Mouse (Mus musculus): ENCODE measurements around the gene L3mbtl4.

The L3mbtl4 gene

GRCm38 (mm10) chr17:68273527-68273926 is at the start of gene L3mbtl4:
Gene L3mbtl4 (plus strand): TSS chr17:68273797.
- no peak for DNase-seq

- no peak for DNase-seq
These were observed 43.1 kb upstream of the L3mbtl4 start for GRCm38 (mm10) chr17:68230484-68230883.

- peak; percentile 34 for DNase-seq
These were observed 38.2 kb upstream of the L3mbtl4 start for GRCm38 (mm10) chr17:68235380-68235779.

- peak; percentile 72 for DNase-seq
These were observed 36.6 kb upstream of the L3mbtl4 start for GRCm38 (mm10) chr17:68236992-68237391.

GRCm38 (mm10) chr17:68240171-68240570 is 33.4 kb upstream of the L3mbtl4 start:
- no peak for DNase-seq

GRCm38 (mm10) chr17:68264835-68265557 is 8.6 kb upstream of the L3mbtl4 start:
- no peak for DNase-seq

- no peak for DNase-seq
These were observed 357 bp downstream of the L3mbtl4 start for GRCm38 (mm10) chr17:68273954-68274353.

GRCm38 (mm10) chr17:68275138-68275537 is 1.5 kb downstream of the L3mbtl4 start:
- no peak for DNase-seq

GRCm38 (mm10) chr17:68280915-68281314 is 7.3 kb downstream of the L3mbtl4 start:
- DNase-seq, result no peak

GRCm38 (mm10) chr17:68285119-68285782 is 11.7 kb downstream of the L3mbtl4 start:
- DNase-seq, result no peak

GRCm38 (mm10) chr17:68288094-68288493 is 14.5 kb downstream of the L3mbtl4 start:
- DNase-seq, result no peak

- no peak for DNase-seq
These were observed 15.1 kb downstream of the L3mbtl4 start for GRCm38 (mm10) chr17:68288699-68289098.

- no peak for DNase-seq
These were observed 18.2 kb downstream of the L3mbtl4 start for GRCm38 (mm10) chr17:68291713-68292364.

- peak; percentile 53 for DNase-seq
These were observed 34.8 kb downstream of the L3mbtl4 start for GRCm38 (mm10) chr17:68308381-68308780.

- peak; percentile 71 for DNase-seq
These were observed 38.8 kb downstream of the L3mbtl4 start for GRCm38 (mm10) chr17:68312286-68312927.

- DNase-seq, result no peak
These were observed 47.3 kb downstream of the L3mbtl4 start for GRCm38 (mm10) chr17:68320940-68321339.

GRCm38 (mm10) chr17:68322607-68323006 is 49.0 kb downstream of the L3mbtl4 start:
- no peak for DNase-seq

GRCm38 (mm10) chr17:68332225-68332624 is 58.6 kb downstream of the L3mbtl4 start:
- DNase-seq, result no peak

- no peak for DNase-seq
These were observed 59.8 kb downstream of the L3mbtl4 start for GRCm38 (mm10) chr17:68333382-68333781.

GRCm38 (mm10) chr17:68338917-68339553 is 65.4 kb downstream of the L3mbtl4 start:
- no peak for DNase-seq

GRCm38 (mm10) chr17:68357687-68358086 is 84.1 kb downstream of the L3mbtl4 start:
- DNase-seq, result no peak

GRCm38 (mm10) chr17:68371101-68371500 is 97.5 kb downstream of the L3mbtl4 start:
- no peak for DNase-seq

GRCm38 (mm10) chr17:68388481-68388880 is 114.9 kb downstream of the L3mbtl4 start:
- no peak for DNase-seq

All from heart, adult 11 months (tissue).